In genomic region chr14:60302441-60302840, GRCm38 (mm10) we compare ENCODE assay signal across 23 mouse cellular contexts. TPM values are rescaled to one million over a fixed set of nuclear protein-coding genes. Genes with fewer than 3 reads are reported as not detected.
DNase-seq lines count a peak whose midpoint lies in the region; ATAC-seq and TF ChIP-seq lines count a peak whose summit lies in the region.
"Had no signal": no experiment of that assay in that cellular context is flagged by ENCODE, and none has a peak within 500 bp of the region (broad histone marks: within the 10 kb centered on the region; RNA-seq: fewer than 3 reads in every experiment).

No protein-coding gene starts in this region.

- no peak for TF ChIP-seq CTCF in forebrain, postnatal 0 days (IDR thresholded peaks at IDR 0.05; ENCODE audit: low read depth)
- no peak for TF ChIP-seq CTCF in brain, embryonic 14.5 days (IDR thresholded peaks at IDR 0.05; ENCODE audit: borderline replicate concordance, extremely low read depth, insufficient read depth, insufficient read length)

- peak overlapping the region; percentile 5; the same call in 1 of the 2 replicates for H3K27ac ChIP-seq in forebrain, embryonic 14.5 days (ENCODE audit: low read depth, low read length)
- no peak overlapping the region for H3K27ac ChIP-seq in forebrain, postnatal 0 days (ENCODE audit: low read depth, low read length)
- H3K27ac ChIP-seq in limb, embryonic 10.5 days: no peak overlapping the region
- H3K27ac ChIP-seq: embryonic facial prominence, embryonic 12.5 days; heart, embryonic 13.5 days; hindbrain, embryonic 12.5 days; intestine, embryonic 15.5 days had no signal

- WGBS in forebrain, embryonic 14.5 days: 51% methylated on average over 4 of the region's 4 CpGs
- 49% methylated on average over 4 of the region's 4 CpGs for WGBS in forebrain, postnatal 0 days
- 91% methylated on average over 4 of the region's 4 CpGs for WGBS in limb, embryonic 10.5 days

- ATAC-seq in forebrain, embryonic 14.5 days: no peak
- no peak for ATAC-seq in forebrain, postnatal 0 days
- ATAC-seq: activated CD4-positive, CD25-positive, alpha-beta regulatory T cell, adult 4 months; forebrain, embryonic 16.5 days; intestine, embryonic 15.5 days; Patski had no signal

- DNase-seq in forebrain, embryonic 14.5 days (ENCODE audit: low spot score): peak; percentile 22
- DNase-seq in forebrain, postnatal 0 days: no peak
- peak; percentile 16 for DNase-seq in lung, postnatal 36 days
- DNase-seq in lung, postnatal 14 days: no peak
- peak; percentile 47 for DNase-seq in brain, embryonic 14.5 days (ENCODE audit: low read depth)
- peak; percentile 57 for DNase-seq in retina, postnatal 1 day
- no peak for DNase-seq in limb, embryonic 10.5 days (ENCODE audit: low spot score)
- DNase-seq: adrenal gland, postnatal 14 days; cerebellum, adult 11-12 months; cerebellum, adult 9-10 months; gastrocnemius, postnatal 14 days; heart, postnatal 4 days had no signal

- H3K9ac ChIP-seq in forebrain, embryonic 14.5 days (ENCODE audit: low read length): no peak overlapping the region
- no peak overlapping the region for H3K9ac ChIP-seq in forebrain, postnatal 0 days
- H3K9ac ChIP-seq: embryonic facial prominence, embryonic 12.5 days; heart, embryonic 13.5 days; hindbrain, embryonic 12.5 days; intestine, embryonic 15.5 days had no signal

- H3K27me3 ChIP-seq in forebrain, embryonic 14.5 days (replicated peaks; ENCODE audit: control insufficient read depth, insufficient read depth, low read length): no peaks in the 10 kb centered on the region
- no peaks in the 10 kb centered on the region for H3K27me3 ChIP-seq in forebrain, postnatal 0 days (ENCODE audit: insufficient read depth, low read length)
- no peaks in the 10 kb centered on the region for H3K27me3 ChIP-seq in limb, embryonic 10.5 days (ENCODE audit: low read depth, poor library complexity, severe bottlenecking)
- H3K27me3 ChIP-seq: CH12.LX; embryonic facial prominence, embryonic 12.5 days; heart, embryonic 13.5 days; hindbrain, embryonic 12.5 days; intestine, embryonic 15.5 days; Patski had no signal

- H3K4me1 ChIP-seq in forebrain, embryonic 14.5 days (ENCODE audit: control insufficient read depth, insufficient read depth, low read length): peaks cover 15% of the 10 kb centered on the region
- H3K4me1 ChIP-seq in forebrain, postnatal 0 days (ENCODE audit: insufficient read depth): 0 out of 2 replicates have a peak, but pooled peaks cover 5% of the 10 kb centered on the region
- no peaks in the 10 kb centered on the region for H3K4me1 ChIP-seq in limb, embryonic 10.5 days
- H3K4me1 ChIP-seq: embryonic facial prominence, embryonic 12.5 days; heart, embryonic 13.5 days; intestine, embryonic 15.5 days had no signal

- TF ChIP-seq POLR2A in brain, embryonic 14.5 days (IDR thresholded peaks at IDR 0.05; ENCODE audit: borderline replicate concordance, extremely low read depth, insufficient read depth, insufficient read length, poor library complexity, severe bottlenecking): no peak

- no peaks in the 10 kb centered on the region for H3K9me3 ChIP-seq in forebrain, embryonic 14.5 days (replicated peaks; ENCODE audit: control insufficient read depth, low read length)
- H3K9me3 ChIP-seq in forebrain, postnatal 0 days (ENCODE audit: low read length): no peaks in the 10 kb centered on the region
- H3K9me3 ChIP-seq in limb, embryonic 10.5 days (replicated peaks): no peaks in the 10 kb centered on the region
- H3K9me3 ChIP-seq: embryonic facial prominence, embryonic 12.5 days; heart, embryonic 13.5 days; hindbrain, embryonic 12.5 days; intestine, embryonic 15.5 days had no signal

- H3K4me3 ChIP-seq in forebrain, embryonic 14.5 days (ENCODE audit: low read depth, low read length): no peak overlapping the region
- H3K4me3 ChIP-seq in forebrain, postnatal 0 days (ENCODE audit: low read depth, low read length): no peak overlapping the region
- H3K4me3 ChIP-seq in limb, embryonic 10.5 days: no peak overlapping the region
- H3K4me3 ChIP-seq: embryonic facial prominence, embryonic 12.5 days; heart, embryonic 13.5 days; hindbrain, embryonic 12.5 days; intestine, embryonic 15.5 days had no signal

- H3K4me2 ChIP-seq in forebrain, embryonic 14.5 days (ENCODE audit: low read length): no peak overlapping the region
- no peak overlapping the region for H3K4me2 ChIP-seq in forebrain, postnatal 0 days (ENCODE audit: low read depth)
- H3K4me2 ChIP-seq: embryonic facial prominence, embryonic 12.5 days; heart, embryonic 13.5 days; hindbrain, embryonic 12.5 days; intestine, embryonic 15.5 days had no signal

- H3K36me3 ChIP-seq in forebrain, embryonic 14.5 days (ENCODE audit: control insufficient read depth, insufficient read depth, low read length): peaks cover 14% of the 10 kb centered on the region
- H3K36me3 ChIP-seq in forebrain, postnatal 0 days (ENCODE audit: insufficient read depth): peaks cover 12% of the 10 kb centered on the region
- H3K36me3 ChIP-seq in limb, embryonic 10.5 days: peaks cover 17% of the 10 kb centered on the region

RNA-seq across cellular contexts. Expression of gene Mtmr6, which starts 37.4 kb away (rescaled TPM):
- 68.2 and 74.9 TPM in 2 replicates for polyA plus RNA-seq in forebrain, embryonic 14.5 days (2014; fragmentation: Nextera tagmentation; extraction: Ambion mirVana)
- 53.5 and 61.0 TPM in 2 replicates for total RNA-seq in forebrain, postnatal 0 days (2014; rRNA removed)
- polyA plus RNA-seq in forebrain, postnatal 0 days (2015; fragmentation: Nextera tagmentation; extraction: Ambion mirVana): 56.6 and 64.2 TPM in 2 replicates
- 43.8 and 44.8 TPM in 2 replicates for polyA plus RNA-seq in brain, embryonic 14.5 days (2012; rRNA removed)
- 16.7 and 20.9 TPM in 2 replicates for polyA plus RNA-seq in limb, embryonic 10.5 days (2016; fragmentation: Nextera tagmentation; extraction: Ambion mirVana)

RNA-seq across cellular contexts. Expression of gene Gm49336, which starts 51.1 kb away (rescaled TPM):
- polyA plus RNA-seq in forebrain, embryonic 14.5 days (2014; fragmentation: Nextera tagmentation; extraction: Ambion mirVana): 61.0 and 71.8 TPM in 2 replicates
- 124 and 138 TPM in 2 replicates for total RNA-seq in forebrain, postnatal 0 days (2014; rRNA removed)
- polyA plus RNA-seq in forebrain, postnatal 0 days (2015; fragmentation: Nextera tagmentation; extraction: Ambion mirVana): 29.0 and 35.7 TPM in 2 replicates
- 52.3 and 54.3 TPM in 2 replicates for polyA plus RNA-seq in brain, embryonic 14.5 days (2012; rRNA removed)
- 53.6 and 60.0 TPM in 2 replicates for polyA plus RNA-seq in limb, embryonic 10.5 days (2016; fragmentation: Nextera tagmentation; extraction: Ambion mirVana)

RNA-seq across cellular contexts. Expression of gene Nupl1, which starts 51.2 kb away (rescaled TPM):
- polyA plus RNA-seq in forebrain, embryonic 14.5 days (2014; fragmentation: Nextera tagmentation; extraction: Ambion mirVana): not detected in 2 replicates
- 0.23 TPM in 1 of 2 replicates, not detected in the other for total RNA-seq in forebrain, postnatal 0 days (2014; rRNA removed)
- polyA plus RNA-seq in forebrain, postnatal 0 days (2015; fragmentation: Nextera tagmentation; extraction: Ambion mirVana): not detected in 2 replicates
- not detected in 2 replicates for polyA plus RNA-seq in brain, embryonic 14.5 days (2012; rRNA removed)
- not detected in 2 replicates for polyA plus RNA-seq in limb, embryonic 10.5 days (2016; fragmentation: Nextera tagmentation; extraction: Ambion mirVana)
- total RNA-seq: adrenal gland, adult 18-20 months; adrenal gland, postnatal 14 days; CH12.LX; gastrocnemius, adult 18-20 months; heart, postnatal 4 days had no signal
- polyA plus RNA-seq: embryonic facial prominence, embryonic 12.5 days; forebrain, embryonic 11.5 days; heart, embryonic 13.5 days; Patski had no signal

Comparison
In these comparisons a context has a peak if more than half of its experiments do, and no peak if none do; other contexts are left out.
1. DNase-seq: peak in forebrain, embryonic 14.5 days (single experiment), lung, postnatal 36 days (single experiment), brain, embryonic 14.5 days (single experiment) and retina, postnatal 1 day (single experiment); none in forebrain, postnatal 0 days (single experiment), lung, postnatal 14 days (single experiment) and limb, embryonic 10.5 days (single experiment).